Mouse (Mus musculus) frontal cortex, adult (tissue): ENCODE measurements at regions not wholly inside any gene's neighbourhood (a gene's known extent, or its start where the extent isn't known, plus 50 kb on each side); places are given as distances from the start of the nearest gene placed in this dataset.

Experiments
- ATAC-seq: cut with Nextera tagmentation; 2 replicates; pipeline ENCODE4 v1.9.2; 2017; ENCODE audit warnings: mild to moderate bottlenecking, moderate library complexity, mixed read lengths; ENCODE audit not compliant: low TSS enrichment

DNA sequence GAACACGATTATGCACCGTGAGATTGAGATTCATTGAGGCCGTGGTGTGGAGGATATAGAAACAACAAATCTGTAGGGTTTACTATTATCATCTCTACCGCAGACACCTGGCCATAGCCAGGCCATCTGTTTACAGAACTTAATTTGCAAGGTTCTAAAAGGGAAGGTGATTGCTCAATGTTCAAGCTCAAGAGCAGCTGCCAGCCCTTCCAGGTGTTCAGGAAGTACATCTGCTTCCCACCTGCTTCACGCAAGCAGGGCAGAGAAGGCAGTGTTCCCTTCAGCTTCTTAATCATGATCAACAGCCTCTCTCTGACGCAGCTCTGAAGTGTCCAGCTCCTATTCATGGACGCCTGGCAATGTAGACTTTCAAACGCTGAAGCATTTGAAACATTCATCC, 202.4 kb upstream of the Prdm1 start:
- no peak for ATAC-seq

DNA sequence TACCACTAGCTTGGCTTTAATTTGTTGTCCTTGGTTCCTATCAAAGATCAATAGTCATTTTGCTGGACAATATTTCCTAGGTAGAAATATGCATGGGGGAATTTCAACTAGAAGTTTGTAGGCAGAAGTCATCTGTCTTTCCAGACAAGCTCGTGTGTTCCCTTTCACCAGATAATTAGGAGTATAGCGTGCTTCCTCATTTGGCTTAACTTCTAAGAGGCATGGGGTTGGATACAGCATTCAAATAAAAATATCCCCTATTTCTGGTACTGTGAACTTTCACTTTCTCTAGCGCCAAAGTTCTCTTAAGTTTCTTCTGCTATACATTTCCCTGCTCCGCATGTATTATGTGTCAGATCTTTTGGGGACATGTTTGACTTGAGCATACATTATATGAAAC, 200.7 kb upstream of the Prdm1 start:
- ATAC-seq = no peak

DNA sequence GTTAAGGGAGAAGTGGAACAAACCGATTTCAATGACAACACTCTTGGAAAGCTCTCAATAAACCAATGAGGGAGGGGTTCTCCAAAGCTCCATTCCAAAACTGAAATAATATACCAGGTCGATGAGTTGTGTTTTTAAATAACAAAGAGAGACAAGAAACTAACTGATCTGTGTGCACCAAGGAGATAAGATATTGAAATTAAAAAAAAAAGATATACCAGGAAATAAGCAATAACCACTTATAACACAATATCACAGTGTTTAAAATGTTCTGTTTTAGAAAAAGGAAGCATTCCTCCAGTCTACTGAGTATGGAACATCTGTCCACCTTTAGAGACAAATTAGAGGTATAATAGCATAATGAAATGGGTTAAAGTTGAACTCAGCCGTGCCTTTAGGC, 196.3 kb upstream of the Prdm1 start:
- no peak for ATAC-seq

DNA sequence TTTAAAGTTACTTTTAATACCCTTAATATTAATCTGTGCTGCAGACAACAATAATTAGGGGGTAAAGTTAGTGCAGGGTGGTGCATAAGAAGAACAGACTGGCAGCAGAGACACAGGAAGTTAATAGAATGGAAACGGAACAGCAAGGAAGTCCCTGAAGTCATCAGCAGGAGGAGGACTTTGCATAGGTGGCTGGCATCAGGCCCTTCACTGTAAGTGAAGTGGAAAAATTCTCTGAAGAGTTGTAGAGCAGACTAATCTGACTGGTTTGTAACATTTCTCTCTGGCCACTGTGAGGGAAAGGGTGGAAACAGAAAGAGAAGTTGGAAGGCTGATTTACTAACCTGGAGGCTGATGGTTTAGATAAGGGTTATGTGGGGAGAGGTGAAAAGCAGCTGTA, 195.5 kb upstream of the Prdm1 start:
- ATAC-seq = no peak

DNA sequence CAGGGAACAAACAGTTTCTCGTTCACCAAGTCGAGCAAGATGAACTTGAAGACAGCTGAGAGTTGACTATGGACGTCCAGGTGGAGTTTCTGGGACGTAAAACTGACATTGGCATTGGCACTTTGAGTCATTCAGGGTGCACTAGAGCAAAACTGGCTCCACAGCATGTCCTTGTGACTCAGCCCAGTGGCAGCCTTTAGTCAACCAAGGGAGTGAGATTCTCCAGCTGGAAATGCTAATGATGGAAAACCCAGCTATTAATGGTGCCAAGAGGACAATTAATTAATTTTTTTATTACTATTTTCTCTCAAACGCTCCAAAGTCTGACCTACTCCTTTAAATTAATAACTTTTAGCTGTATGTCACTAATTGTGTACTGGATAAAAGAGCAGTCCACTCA, 195.0 kb upstream of the Prdm1 start:
- no peak for ATAC-seq

DNA sequence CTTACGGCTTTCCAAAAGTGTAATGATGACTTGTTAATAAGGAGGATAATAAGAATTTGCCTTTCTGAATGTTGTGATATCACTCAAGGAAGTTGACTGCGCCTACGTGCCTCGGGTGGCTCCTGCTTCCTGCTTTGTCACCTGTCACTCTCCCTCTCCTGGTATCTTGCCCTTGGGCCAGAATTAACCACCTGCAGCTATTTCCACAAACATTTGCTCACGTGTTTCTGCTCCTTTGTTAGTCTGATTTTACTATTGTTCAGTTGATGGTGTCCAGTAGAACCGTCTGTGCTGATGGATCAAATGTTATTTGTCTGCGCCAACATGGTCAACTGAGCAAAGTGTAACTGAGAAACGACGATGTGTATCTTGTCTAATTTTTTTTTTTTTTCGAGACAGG, 193.4 kb upstream of the Prdm1 start:
- ATAC-seq = no peak

DNA sequence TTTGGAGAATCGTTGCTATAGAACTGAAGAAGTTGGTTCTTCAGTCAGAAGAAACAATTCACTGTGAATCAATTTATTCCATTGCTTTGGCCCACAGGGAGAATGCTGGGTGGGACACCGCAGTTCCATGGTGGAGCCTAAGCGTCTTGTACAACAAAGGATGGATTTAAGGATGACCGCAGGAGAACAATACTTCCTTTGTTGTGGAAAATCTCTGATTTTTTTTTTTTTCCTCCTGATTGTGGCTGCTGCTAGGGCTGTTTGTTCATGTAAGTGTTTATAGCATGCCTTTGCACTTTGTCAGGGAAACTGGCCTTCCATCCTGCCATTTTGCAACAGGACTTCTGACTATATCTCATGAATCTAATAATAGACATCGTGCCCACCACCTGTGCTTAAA, 188.3 kb upstream of the Prdm1 start:
- ATAC-seq = no peak

DNA sequence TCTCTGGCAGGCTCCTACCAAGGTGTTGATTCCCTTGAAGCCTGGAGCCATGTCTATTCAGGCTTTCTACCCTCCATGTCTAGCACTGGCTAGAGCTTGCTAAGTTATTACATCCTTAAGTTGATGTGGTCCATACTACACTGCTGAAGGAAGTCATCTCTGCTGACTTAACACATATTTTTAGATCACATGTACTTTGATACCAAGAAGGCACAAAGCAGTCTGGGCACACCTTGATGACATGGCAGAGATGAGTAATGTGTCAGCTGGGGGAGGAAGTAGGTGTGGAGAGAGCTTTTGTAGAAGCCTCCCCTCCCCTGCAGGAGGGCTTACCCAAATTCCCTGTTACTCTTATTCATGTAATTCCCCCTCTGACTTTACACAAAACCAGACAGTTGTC, 187.6 kb upstream of the Prdm1 start:
- no peak for ATAC-seq

DNA sequence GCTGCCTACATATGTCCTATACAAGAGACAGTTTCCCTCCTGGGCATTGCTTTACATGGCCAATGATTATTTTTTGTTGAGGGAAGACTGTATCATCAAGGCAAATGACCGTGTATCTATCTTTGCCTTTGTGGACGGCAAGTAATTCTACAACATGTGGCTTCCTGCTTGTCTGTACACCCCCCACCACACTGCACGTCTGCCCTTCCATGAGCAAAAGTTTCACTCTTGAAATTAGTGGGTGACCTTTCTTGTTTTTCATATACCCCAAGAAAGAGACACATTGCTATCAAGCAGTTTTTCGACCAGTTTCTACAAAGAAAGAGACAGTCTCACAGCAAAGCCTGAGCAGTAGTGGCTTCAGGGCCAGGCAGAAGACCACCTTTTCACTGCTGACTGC, 180.5 kb upstream of the Prdm1 start:
- no peak for ATAC-seq

DNA sequence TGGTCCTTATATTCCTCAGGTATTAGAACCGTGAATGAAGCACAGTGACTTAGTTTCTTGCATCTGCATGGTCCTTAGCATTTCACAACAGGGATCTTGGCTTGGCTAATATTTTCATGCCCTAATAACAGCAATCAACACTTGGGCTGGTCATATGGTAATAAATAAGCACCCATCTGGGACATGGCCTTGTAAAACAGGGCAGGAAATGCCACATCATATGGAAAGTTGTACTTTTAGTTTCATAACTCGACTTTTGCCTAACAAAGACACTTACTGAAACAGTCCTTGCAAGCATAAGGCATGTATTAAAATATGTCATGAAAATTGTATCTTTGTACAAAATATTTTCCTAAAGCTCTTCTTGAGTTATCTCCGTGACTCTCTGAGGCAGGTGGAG, 175.8 kb upstream of the Prdm1 start:
- ATAC-seq = no peak

DNA sequence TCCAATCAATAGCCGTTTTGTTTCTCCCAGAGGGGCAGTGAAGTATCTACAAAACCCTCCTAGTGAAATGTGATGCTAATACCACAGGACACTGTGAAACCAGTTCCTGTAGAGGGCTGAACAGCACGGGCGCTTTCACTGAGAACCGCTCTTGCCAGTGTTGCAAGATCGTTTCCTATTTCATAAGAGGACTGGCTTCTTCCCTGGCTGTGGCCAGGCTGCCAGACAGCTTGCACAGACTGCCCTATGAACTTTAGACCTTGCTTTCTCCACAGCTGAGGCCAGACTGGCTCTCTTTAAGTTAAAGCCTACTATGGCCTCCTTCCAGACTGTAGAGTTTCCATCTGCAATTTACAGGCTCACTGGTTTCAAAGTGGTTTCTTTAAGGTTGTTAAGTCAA, 173.8 kb upstream of the Prdm1 start:
- ATAC-seq = peak; percentile 38; the same call in 1 of the 2 replicates

DNA sequence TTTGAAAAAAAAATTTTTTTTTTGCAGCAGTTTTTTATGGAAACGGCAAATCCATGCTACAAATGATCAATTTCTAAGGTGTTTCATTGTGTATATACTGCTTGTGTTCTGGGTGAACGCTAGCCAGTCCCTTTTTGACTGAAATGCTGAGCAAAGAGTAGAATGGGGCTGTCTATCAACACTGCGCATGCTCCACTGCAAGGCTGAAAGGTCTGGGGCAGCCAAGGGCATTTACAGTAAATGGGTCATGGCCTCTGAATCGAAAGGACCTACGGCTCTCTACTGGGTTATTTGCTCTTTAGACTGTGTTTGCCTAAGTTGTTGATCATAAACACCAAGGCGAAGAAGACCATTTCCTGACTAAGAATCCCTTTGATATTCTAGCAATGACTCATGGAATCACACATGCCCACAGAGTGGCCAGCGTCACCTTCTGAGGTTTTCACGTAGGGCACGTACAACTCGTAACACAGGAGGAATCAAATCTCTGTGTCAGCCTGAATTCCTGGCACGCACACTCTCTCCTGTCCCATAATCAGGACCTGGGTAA, 171.8 kb upstream of the Prdm1 start:
- no peak for ATAC-seq

DNA sequence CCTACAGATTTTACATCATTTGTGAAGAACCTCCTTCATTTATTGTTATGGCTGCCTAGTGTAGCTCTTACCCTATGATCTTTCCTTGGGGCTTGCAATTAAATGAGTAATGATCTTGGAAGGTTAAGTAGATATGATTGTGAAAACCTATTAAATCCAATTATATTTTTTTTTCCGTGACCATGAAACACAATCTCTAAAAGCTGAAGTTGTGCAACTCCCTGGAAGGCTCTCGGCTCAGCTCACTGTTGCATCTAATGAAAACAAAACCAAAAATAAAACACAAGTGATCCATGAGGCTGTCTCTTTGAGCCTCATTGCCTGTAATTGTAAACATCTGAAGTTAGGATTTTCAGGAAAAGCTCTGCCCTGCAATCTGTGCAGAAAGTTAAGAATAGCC, 169.7 kb upstream of the Prdm1 start:
- no peak for ATAC-seq

DNA sequence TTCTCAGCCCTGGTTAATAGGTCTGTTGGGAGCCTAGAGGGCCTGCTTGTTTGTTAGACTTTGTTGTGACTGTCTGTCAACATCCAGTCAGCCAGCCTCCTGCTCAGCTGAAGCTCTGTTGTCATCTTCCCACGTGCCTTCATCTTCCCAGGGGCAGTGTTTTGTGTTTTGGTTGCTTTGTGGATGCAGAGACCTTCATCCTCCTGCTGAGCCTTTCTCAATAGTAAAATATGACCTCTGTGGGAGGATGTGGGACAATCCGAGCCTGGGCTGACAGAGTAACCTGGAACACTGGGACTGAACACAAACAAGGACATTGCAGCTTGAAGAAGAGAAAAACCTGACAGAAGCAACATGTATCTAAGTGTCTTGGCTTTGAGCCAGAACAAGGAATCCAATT, 168.7 kb upstream of the Prdm1 start:
- ATAC-seq = no peak

DNA sequence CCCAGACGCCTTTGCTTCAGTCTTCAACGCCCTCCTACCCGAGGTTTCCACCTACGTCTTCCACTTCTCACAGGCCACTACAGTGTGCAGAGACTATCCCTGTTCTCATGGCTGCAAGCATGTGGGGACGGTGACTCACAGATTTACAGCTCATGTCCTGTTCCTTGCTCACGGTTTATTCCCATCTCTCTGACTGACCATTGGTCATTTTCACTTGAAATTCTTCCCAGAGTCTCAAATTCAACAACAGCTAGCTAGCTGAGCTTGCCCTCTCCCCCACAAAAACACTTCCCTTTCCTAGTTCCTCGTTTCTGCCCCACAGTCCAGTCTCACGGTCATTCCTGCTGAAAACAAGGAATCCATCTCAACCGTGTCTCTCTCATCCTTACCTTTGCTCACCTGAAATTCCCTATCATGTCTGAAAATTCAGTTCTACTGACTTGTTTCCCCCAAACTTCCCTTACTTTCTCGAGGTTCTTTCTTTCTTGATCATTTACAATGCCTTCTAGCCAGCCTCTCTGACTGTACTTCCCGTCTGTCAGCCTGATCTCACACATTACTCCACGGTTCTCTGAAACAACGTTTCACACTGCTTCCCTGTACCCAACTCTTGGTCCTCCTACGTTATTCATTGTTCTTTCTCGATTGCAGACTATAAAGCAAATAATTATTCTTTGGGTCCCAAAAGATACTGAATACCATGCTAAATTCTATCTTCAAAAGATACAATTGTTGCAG, 163.5 kb upstream of the Prdm1 start:
- ATAC-seq = peak; percentile 92

DNA sequence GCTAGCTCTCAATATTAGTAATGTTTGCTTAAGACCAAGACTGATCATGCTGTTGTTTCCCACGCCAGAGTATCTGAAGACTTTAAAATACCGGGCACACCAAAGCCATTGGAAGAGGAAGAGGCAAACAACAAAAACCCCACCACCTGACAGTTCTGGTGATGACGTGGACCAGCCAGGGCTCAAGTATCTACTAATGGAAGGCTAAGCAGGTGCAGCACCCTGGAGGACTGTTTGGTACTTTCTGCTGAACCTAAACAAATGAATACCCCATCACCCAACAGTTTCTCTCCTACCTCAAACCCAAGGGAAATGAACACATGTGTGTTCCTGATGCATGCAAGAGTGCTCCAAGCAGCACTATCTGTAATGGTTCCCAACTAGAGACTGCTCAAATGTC, 160.3 kb upstream of the Prdm1 start:
- ATAC-seq = no peak

DNA sequence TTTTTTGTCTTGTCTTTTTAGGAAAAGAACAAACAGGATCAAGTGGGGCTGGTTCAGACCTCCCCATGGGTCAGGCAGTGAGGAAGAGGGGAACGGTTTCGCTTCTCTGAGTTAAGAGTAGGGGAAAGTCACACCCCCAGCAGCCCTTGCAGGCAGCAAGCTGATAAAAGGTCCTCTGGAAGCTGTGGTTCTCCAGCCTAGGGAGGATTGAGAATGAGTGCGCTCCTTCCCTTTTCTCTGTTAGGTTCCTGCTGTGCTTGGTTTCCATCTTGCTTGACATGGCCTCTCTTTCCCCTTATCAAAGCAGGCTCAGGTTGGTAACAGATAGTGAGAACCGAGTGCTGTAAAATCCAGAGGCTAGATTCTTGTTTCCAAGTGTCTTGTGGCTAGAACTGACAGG, 157.8 kb upstream of the Prdm1 start:
- peak; percentile 5; the same call in 1 of the 2 replicates for ATAC-seq

DNA sequence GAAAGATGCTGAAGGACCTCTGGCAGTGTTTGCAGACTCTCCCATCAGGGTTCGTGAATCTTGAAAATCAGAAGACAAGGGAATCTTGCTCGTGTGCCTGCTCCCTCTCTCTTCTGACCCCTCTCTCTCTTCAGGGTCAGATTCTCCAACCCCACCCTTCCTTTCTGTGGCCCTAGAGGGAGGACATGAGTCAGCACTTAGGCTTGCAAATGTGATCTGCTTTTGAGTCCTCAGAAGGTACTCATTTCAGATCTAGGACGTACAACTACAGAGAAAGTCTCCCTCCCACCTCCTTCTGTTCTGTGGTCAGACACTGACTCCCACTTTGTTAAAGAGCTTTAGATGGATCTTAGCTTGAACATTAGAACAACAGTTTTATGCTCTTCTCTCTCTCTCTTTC, 156.9 kb upstream of the Prdm1 start:
- ATAC-seq = peak; percentile 99

DNA sequence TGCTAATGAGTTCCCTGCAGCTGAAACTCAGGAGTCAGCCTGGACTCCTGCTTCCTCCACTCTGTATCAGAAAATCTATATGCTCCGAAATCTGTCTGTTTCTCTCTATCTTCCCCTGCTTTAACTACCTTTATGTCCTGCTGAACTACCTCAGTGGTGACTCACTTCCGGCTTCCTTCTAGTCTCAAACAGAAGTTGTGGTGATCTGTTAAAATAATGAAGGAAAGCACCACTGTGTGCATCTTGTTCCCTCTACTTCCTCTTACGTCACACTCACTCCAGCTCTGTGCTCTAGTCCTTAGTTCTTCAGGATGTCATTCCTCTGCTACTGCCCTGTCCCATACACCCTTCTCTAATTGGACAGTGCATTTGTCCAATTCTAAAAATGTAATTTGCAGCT, 148.2 kb upstream of the Prdm1 start:
- no peak for ATAC-seq

DNA sequence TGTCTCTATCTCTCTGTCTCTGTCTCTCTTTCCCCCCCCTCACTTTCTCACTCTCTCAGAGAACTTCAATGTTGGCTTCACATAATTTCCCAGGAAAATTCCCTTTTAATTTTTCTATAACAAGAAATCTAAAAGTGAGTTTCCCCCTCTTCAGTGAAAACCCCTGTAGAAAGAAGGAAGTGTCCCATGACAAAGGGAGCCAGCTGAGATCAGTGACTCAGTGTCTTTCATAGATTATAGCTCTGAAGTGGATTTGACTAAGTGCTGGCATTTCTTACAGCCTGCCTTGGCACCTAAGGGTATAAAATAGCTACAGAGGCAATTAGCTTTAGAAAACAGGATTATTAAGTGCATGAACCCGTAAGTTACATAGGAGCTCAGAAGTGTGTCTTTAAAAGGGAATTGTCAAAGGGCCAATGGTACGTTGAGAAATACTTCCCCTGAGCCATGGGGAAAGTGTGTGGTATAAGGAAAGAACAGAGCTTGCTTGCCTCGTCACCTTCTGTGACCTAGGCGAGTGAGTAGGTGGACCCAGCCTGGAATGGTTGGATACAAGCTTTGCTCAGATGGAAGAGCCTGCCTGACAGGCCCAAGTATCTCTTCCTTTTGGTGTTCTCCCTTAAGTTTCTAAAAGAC, 137.3 kb upstream of the Prdm1 start:
- ATAC-seq = no peak

DNA sequence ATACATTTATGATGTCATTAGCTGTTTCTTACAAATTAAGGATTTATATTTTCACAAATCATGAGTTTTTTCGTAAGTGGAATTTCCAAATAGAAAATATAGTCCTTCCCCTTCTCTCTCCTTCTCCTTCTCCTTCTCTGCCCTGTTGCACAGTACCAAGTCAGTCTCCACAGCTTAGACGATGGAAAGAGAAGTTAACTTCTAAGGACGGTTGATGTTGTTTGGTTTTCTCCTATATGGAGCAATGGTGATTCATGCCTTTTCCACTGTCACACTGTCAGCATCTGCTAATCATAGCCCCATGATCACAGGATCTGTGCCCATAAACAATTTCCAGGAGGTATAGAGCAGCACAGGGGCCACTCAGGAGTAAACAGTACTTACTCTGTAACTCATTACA, 131.2 kb upstream of the Prdm1 start:
- no peak for ATAC-seq

DNA sequence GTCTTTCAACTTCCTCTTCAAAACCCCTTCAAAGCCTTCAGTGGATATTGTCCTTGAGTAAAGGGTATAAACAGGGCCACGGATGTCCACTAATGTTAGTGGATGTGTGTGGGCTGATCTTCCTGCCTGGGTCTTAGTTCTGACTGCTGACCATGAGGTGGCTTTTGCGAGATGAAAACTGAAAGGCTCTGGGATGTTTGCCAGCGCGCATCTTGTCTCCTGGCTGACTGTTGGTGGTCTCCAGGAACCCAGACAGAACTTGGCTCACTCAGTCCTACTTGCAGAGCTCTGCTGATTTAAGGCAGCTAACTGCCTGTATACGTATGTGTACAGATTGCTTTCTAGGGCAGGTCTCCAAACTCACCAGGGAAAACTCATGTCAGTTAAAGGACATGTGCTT, 125.5 kb upstream of the Prdm1 start:
- ATAC-seq = no peak

DNA sequence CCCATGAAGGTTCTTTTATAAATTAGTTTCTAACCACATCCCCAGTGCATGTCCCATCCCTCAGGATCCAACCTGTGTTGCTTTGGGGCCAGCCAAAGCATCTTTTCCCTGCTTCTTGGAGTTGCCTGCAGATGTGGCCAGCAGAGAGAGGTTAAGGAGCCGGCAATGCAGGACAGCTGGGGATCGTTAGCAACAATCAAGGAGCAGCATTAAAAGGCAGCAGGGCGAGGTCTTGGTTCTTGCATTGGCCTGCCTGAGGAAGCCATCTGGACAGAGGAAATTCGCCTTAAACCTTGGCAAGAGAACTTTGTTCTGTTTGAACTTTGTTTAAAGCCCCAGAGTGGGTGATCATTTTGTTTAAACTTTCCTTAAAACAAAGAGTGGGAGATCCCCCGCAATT, 118.7 kb upstream of the Prdm1 start:
- no peak for ATAC-seq

DNA sequence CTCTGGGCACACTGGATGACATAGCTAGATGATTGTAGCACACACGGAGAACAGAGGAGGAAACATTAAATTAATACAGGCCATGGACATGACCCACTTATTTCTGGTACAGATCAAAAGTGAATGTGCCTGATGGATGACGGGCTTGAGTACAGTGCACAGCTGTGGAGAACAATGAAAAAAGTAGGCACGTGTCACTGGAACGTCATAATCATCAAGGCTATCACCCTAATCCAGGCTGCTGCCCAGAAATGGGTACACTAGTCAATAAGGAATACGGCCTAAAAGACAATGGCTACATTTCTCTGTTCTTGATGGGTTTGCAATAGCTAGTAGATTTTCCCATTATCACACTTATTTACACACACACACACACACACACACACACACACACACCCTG, 118.3 kb upstream of the Prdm1 start:
- ATAC-seq = no peak
